Mouse (Mus musculus) left cerebral cortex, postnatal 36 days (tissue): ENCODE data around the gene Klhdc8b. TPM values are rescaled to one million over a fixed set of nuclear protein-coding genes. Genes with fewer than 3 reads are reported as not detected.

Experiments
- DNase-seq, 2 experiments: peaks; one replicate each; pipeline ENCODE4 v3.0.0; 2021 to 2022; ENCODE audit warnings: low spot score in 2 of 2, mixed read lengths in 1 of 2
- intact Hi-C: fragments of 180-260 bp; cut with DNase I; formaldehyde crosslinking; loops from one replicate; pipeline ENCODE4 v1.15.1; 2025
- total RNA-seq, 2 experiments: library from RNA; stranded (reverse); gene quantifications; 2 replicates each; pipeline ENCODE4 v1.2.3; 2021

Klhdc8b gene
- total RNA-seq, 2 experiments from 2014 or later: 31.1 to 33.9 TPM

GRCm38 (mm10) chr9:108403081-108403480 is 58.3 kb downstream of the Klhdc8b start:
- DNase-seq: peak; percentile 37 to 70
- intact Hi-C loops: loop anchor here (5.0 kb wide), 1 partner anchor 49 kb away; no protein-coding TSS in a partner anchor

- peak; percentile 58 to 61 for DNase-seq
- intact Hi-C loops: loop anchor here (5.0 kb wide), 1 partner anchor 51 kb away; no protein-coding TSS in a partner anchor
Observed at GRCm38 (mm10) chr9:108401186-108401960, 60.0 kb downstream of the Klhdc8b start.

GRCm38 (mm10) chr9:108398324-108398723 is 63.1 kb downstream of the Klhdc8b start:
- intact Hi-C loops: no loop called here
- DNase-seq: no peak

Other genes starting within 250 kb of the Klhdc8b start
- gene Dag1, start 197.6 kb downstream of the Klhdc8b start, total RNA-seq: 10 to 100 TPM; 90.4 to 93.1 TPM
- 100 to 1,000 TPM; 116 to 131 TPM for gene Nicn1, start 171.2 kb downstream of the Klhdc8b start, total RNA-seq
- 10 to 100 TPM; 29.5 to 34.0 TPM for gene Amt, start 164.7 kb downstream of the Klhdc8b start, total RNA-seq
- 100 to 1,000 TPM; 160 to 176 TPM for gene Rhoa, start 155.5 kb downstream of the Klhdc8b start, total RNA-seq
- 10 to 100 TPM; 29.2 to 41.4 TPM for gene Tcta, start 155.4 kb downstream of the Klhdc8b start, total RNA-seq
- 100 to 1,000 TPM; 105 to 110 TPM for gene Gpx1, start 122.7 kb downstream of the Klhdc8b start, total RNA-seq
- gene Usp4, start 113.7 kb downstream of the Klhdc8b start, total RNA-seq: 100 to 1,000 TPM in 1 of 2 experiments, 10 to 100 TPM in 1; 99.3 to 122 TPM
- gene 1700102P08Rik, start 68.8 kb downstream of the Klhdc8b start, total RNA-seq: 1 to 10 TPM; 1.5 to 3.2 TPM
- under 1 TPM; 0.14 to 0.15 TPM for gene Ccdc36, start 33.1 kb downstream of the Klhdc8b start, total RNA-seq
- gene BC048562, start 25.1 kb downstream of the Klhdc8b start, total RNA-seq: not detected
- 10 to 100 TPM; 36.1 to 41.5 TPM for gene Ccdc71, start 1.1 kb downstream of the Klhdc8b start, total RNA-seq
- 10 to 100 TPM; 22.8 to 43.1 TPM for gene Lamb2, start 18.2 kb upstream of the Klhdc8b start, total RNA-seq
- 100 to 1,000 TPM; 124 to 154 TPM for gene Usp19, start 29.0 kb upstream of the Klhdc8b start, total RNA-seq
- gene Qars, start 46.1 kb upstream of the Klhdc8b start, total RNA-seq: 10 to 100 TPM; 73.6 to 76.9 TPM
- 100 to 1,000 TPM; 135 to 149 TPM for gene Qrich1, start 55.2 kb upstream of the Klhdc8b start, total RNA-seq
- gene Impdh2, start 98.7 kb upstream of the Klhdc8b start, total RNA-seq: 10 to 100 TPM; 47.7 to 47.9 TPM
- gene Ndufaf3, start 105.9 kb upstream of the Klhdc8b start, total RNA-seq: 10 to 100 TPM; 62.8 to 70.1 TPM
- 10 to 100 TPM; 70.1 to 99.4 TPM for gene Dalrd3, start 108.3 kb upstream of the Klhdc8b start, total RNA-seq
- gene Wdr6, start 117.2 kb upstream of the Klhdc8b start, total RNA-seq: 100 to 1,000 TPM; 112 to 118 TPM
- gene P4htm, start 136.1 kb upstream of the Klhdc8b start, total RNA-seq: 10 to 100 TPM; 87.0 to 93.7 TPM
- gene Arih2, start 187.8 kb upstream of the Klhdc8b start, total RNA-seq: 10 to 100 TPM; 49.5 to 53.5 TPM
- gene Slc25a20, start 200.5 kb upstream of the Klhdc8b start, total RNA-seq: 10 to 100 TPM; 11.8 to 14.1 TPM
- gene Prkar2a, start 227.7 kb upstream of the Klhdc8b start, total RNA-seq: 10 to 100 TPM; 45.8 to 49.2 TPM